Mouse (Mus musculus) midbrain, embryonic 16.5 days (tissue): ENCODE results near the gene Ooep. TPM values are rescaled to one million over a fixed set of nuclear protein-coding genes. Genes with fewer than 3 reads are reported as not detected.
A peak's percentile ranks its signal among the peaks of the same experiment; 100 is the strongest.

Experiments
- ATAC-seq: fragments of 200-750 bp; cut with Nextera tagmentation; 2 replicates; pipeline ENCODE4 v1.8.0; 2017; ENCODE audit warnings: moderate TSS enrichment
- H3K27ac ChIP-seq: fragments of 300-500 bp; sonication (generic); 2 replicates; pipeline ENCODE4 v1.5.1; 2014; ENCODE audit warnings: mild to moderate bottlenecking, low read length, mixed read lengths
- H3K27me3 ChIP-seq: fragments of 300-500 bp; sonication (generic); 2 replicates; pipeline ENCODE4 v1.6.1; 2014; ENCODE audit warnings: low read depth, low read length, mixed read lengths; ENCODE audit not compliant: control insufficient read depth, insufficient read depth
- H3K36me3 ChIP-seq: fragments of 300-500 bp; sonication (generic); 2 replicates; pipeline ENCODE4 v1.6.1; 2014; ENCODE audit warnings: mild to moderate bottlenecking, low read length, moderate library complexity, mixed read lengths; ENCODE audit not compliant: control insufficient read depth, insufficient read depth
- H3K4me1 ChIP-seq: fragments of 300-500 bp; sonication (generic); 2 replicates; pipeline ENCODE4 v1.6.1; 2014; ENCODE audit warnings: mild to moderate bottlenecking, low read length, mixed read lengths; ENCODE audit not compliant: control insufficient read depth, insufficient read depth
- H3K4me2 ChIP-seq: fragments of 300-500 bp; sonication (generic); 2 replicates; pipeline ENCODE4 v1.6.1; 2014; ENCODE audit warnings: mild to moderate bottlenecking, low read length, mixed read lengths
- H3K4me3 ChIP-seq: fragments of 300-500 bp; sonication (generic); 2 replicates; pipeline ENCODE4 v1.5.1; 2014; ENCODE audit warnings: low read depth, mild to moderate bottlenecking, low read length, moderate library complexity, mixed read lengths
- H3K9ac ChIP-seq: fragments of 300-500 bp; sonication (generic); 2 replicates; pipeline ENCODE4 v1.6.1; 2014; ENCODE audit warnings: low read depth, low read length, mixed read lengths
- H3K9me3 ChIP-seq: fragments of 300-500 bp; sonication (generic); replicated peaks from 2 replicates; pipeline ENCODE4 v1.6.1; 2014; ENCODE audit warnings: mild to moderate bottlenecking, low read length, mixed read lengths; ENCODE audit not compliant: control insufficient read depth, poor library complexity, severe bottlenecking
- WGBS: fragments of 180-500 bp; shearing (Covaris S2); extraction: QIAGEN DNeasy Blood & Tissue Kit; methylation state at CpG from one replicate; pipeline ENCODE4 v1.1.7; 2014; 5-methylcytosine and 5-hydroxymethylcytosine counted together
- polyA plus RNA-seq: library from polyadenylated mRNA; unstranded; fragments of >200 nt; fragmentation: Nextera tagmentation; extraction: Ambion mirVana; gene quantifications from 2 replicates; pipeline ENCODE4 v1.2.1, GENCODE M21; 2015

Gene Ooep
- polyA plus RNA-seq, 1 experiment from 2014 or later: 6.9 TPM

GRCm38 (mm10) chr9:78393741-78394140 is 15.2 kb upstream of the Ooep start:
- Histone ChIP-seq H3K9me3 (no peaks in the 10 kb centered on the region), H3K36me3 (no peaks in the 10 kb centered on the region), H3K27me3 (peaks cover 47% of the 10 kb centered on the region), H3K27ac (no peak overlapping the region), H3K4me2 (no peak overlapping the region), H3K9ac (no peak overlapping the region), H3K4me3 (no peak overlapping the region), H3K4me1 (peaks cover 7% of the 10 kb centered on the region; the same call in 1 of the 2 replicates)
- WGBS: 90% methylated on average over 10 of the region's 10 CpGs
- no peak for ATAC-seq

GRCm38 (mm10) chr9:78389981-78390380 is 11.5 kb upstream of the Ooep start:
- ATAC-seq: no peak
- H3K36me3 ChIP-seq: no peaks in the 10 kb centered on the region
- H3K4me3 ChIP-seq: no peak overlapping the region
- no peaks in the 10 kb centered on the region for H3K9me3 ChIP-seq
- H3K27ac ChIP-seq: no peak overlapping the region
- H3K4me2 ChIP-seq: no peak overlapping the region
- H3K9ac ChIP-seq: no peak overlapping the region
- WGBS: 63% methylated on average over 5 of the region's 5 CpGs
- no peaks in the 10 kb centered on the region for H3K4me1 ChIP-seq
- H3K27me3 ChIP-seq: peaks cover 25% of the 10 kb centered on the region

- H3K4me3 ChIP-seq: no peak overlapping the region
- no peaks in the 10 kb centered on the region for H3K4me1 ChIP-seq
- no peak overlapping the region for H3K4me2 ChIP-seq
- no peak overlapping the region for H3K9ac ChIP-seq
- no peaks in the 10 kb centered on the region for H3K27me3 ChIP-seq
- H3K36me3 ChIP-seq: no peaks in the 10 kb centered on the region
- no peak for ATAC-seq
- 86% methylated on average over 7 of the region's 7 CpGs for WGBS
- no peaks in the 10 kb centered on the region for H3K9me3 ChIP-seq
- H3K27ac ChIP-seq: no peak overlapping the region
Observed at GRCm38 (mm10) chr9:78386947-78387346, 8.4 kb upstream of the Ooep start.

GRCm38 (mm10) chr9:78385893-78386292 is 7.4 kb upstream of the Ooep start:
- Histone ChIP-seq H3K9me3 (no peaks in the 10 kb centered on the region), H3K9ac (no peak overlapping the region), H3K27ac (no peak overlapping the region), H3K4me1 (no peaks in the 10 kb centered on the region), H3K27me3 (no peaks in the 10 kb centered on the region), H3K4me2 (no peak overlapping the region), H3K4me3 (no peak overlapping the region), H3K36me3 (no peaks in the 10 kb centered on the region)
- ATAC-seq: no peak
- WGBS: 46% methylated on average over 3 of the region's 3 CpGs

GRCm38 (mm10) chr9:78377546-78377945 is 979 bp downstream of the Ooep start:
- H3K27ac ChIP-seq: peak overlapping the region; percentile 73

GRCm38 (mm10) chr9:78375486-78375885 is 3.0 kb downstream of the Ooep start:
- Histone ChIP-seq H3K27me3 (no peaks in the 10 kb centered on the region), H3K4me1 (peaks cover 6% of the 10 kb centered on the region), H3K4me2 (no peak overlapping the region), H3K4me3 (no peak overlapping the region), H3K27ac (no peak overlapping the region), H3K9me3 (no peaks in the 10 kb centered on the region), H3K36me3 (no peaks in the 10 kb centered on the region), H3K9ac (no peak overlapping the region)
- ATAC-seq: no peak
- WGBS: 76% methylated on average over 4 of the region's 4 CpGs

More at GRCm38 (mm10) chr9:78377546-78377945, 979 bp downstream of the Ooep start:
- Histone ChIP-seq H3K4me1 (peaks cover 6% of the 10 kb centered on the region), H3K9ac (peak overlapping the region; percentile 54), H3K36me3 (no peaks in the 10 kb centered on the region), H3K9me3 (no peaks in the 10 kb centered on the region), H3K27me3 (no peaks in the 10 kb centered on the region), H3K4me3 (peak overlapping the region; percentile 43), H3K4me2 (peak overlapping the region; percentile 61)
- WGBS: 28% methylated on average over 8 of the region's 8 CpGs
- no peak for ATAC-seq

- no peak for ATAC-seq
- Histone ChIP-seq H3K27ac (no peak overlapping the region), H3K4me3 (no peak overlapping the region), H3K27me3 (no peaks in the 10 kb centered on the region), H3K4me1 (peaks cover 6% of the 10 kb centered on the region), H3K4me2 (no peak overlapping the region), H3K36me3 (no peaks in the 10 kb centered on the region), H3K9me3 (no peaks in the 10 kb centered on the region), H3K9ac (no peak overlapping the region)
- 81% methylated on average over 1 of the region's 1 CpGs for WGBS
Observed at GRCm38 (mm10) chr9:78374885-78375389, 3.6 kb downstream of the Ooep start.

GRCm38 (mm10) chr9:78374397-78374796 is 4.1 kb downstream of the Ooep start:
- H3K4me1 ChIP-seq: peaks cover 6% of the 10 kb centered on the region
- H3K27me3 ChIP-seq: no peaks in the 10 kb centered on the region
- no peak overlapping the region for H3K4me2 ChIP-seq
- no peaks in the 10 kb centered on the region for H3K9me3 ChIP-seq
- no peak overlapping the region for H3K27ac ChIP-seq
- ATAC-seq: no peak
- 62% methylated on average over 5 of the region's 5 CpGs for WGBS
- no peak overlapping the region for H3K9ac ChIP-seq
- H3K4me3 ChIP-seq: no peak overlapping the region
- H3K36me3 ChIP-seq: no peaks in the 10 kb centered on the region

- Histone ChIP-seq H3K27ac (no peak overlapping the region), H3K4me2 (no peak overlapping the region), H3K9me3 (no peaks in the 10 kb centered on the region), H3K4me1 (peaks cover 5% of the 10 kb centered on the region), H3K27me3 (no peaks in the 10 kb centered on the region), H3K9ac (no peak overlapping the region), H3K36me3 (no peaks in the 10 kb centered on the region), H3K4me3 (no peak overlapping the region)
- 90% methylated on average over 10 of the region's 10 CpGs for WGBS
- no peak for ATAC-seq
Observed at GRCm38 (mm10) chr9:78372827-78373504, 5.6 kb downstream of the Ooep start.
